Mouse (Mus musculus) liver, postnatal 0 days (tissue): ENCODE results near the gene Krtap29-1.

Source experiments
- CTCF ChIP-seq: sonication (generic); IDR thresholded peaks from 2 replicates; pipeline ENCODE4 v1.5.1; 2016; ENCODE audit warnings: antibody characterized with exemption, low read depth
- EP300 ChIP-seq: IDR thresholded peaks from 2 replicates; pipeline ENCODE4 v1.6.1; 2016; ENCODE audit warnings: antibody characterized with exemption, low read depth, mild to moderate bottlenecking

GRCm38 (mm10) chr11:100005905-100006304 is 27.1 kb upstream of the Krtap29-1 start:
- no peak for TF ChIP-seq CTCF
- TF ChIP-seq EP300: no peak
